Mouse (Mus musculus) ovary, adult 18-20 months (tissue): Measurements from ENCODE around the gene Zfp661.
"Not testable (repeated sequence)": the region's sequence is repeated elsewhere in the genome, so short reads cannot be mapped to it uniquely, and the experiment has no call there.

ENCODE experiments used
- DNase-seq: peaks from one replicate; pipeline ENCODE4 v3.0.0; 2022; ENCODE audit warnings: low spot score, mixed read lengths

The Zfp661 gene

GRCm38 (mm10) chr2:127586694-127587513 lies at the start of gene Zfp661, which contains the start of gene Mrps5:
Zfp661 (minus strand) TSS chr2:127587094.
Mrps5 (plus strand) TSS chr2:127587222.
- peak; percentile 59 for DNase-seq

GRCm38 (mm10) chr2:127635581-127635980 lies 48.7 kb upstream of the Zfp661 start:
- DNase-seq = no peak

- no peak for DNase-seq
Measured at GRCm38 (mm10) chr2:127632601-127633000, 45.7 kb upstream of the Zfp661 start.

- no peak for DNase-seq
Measured at GRCm38 (mm10) chr2:127627990-127628570, 41.2 kb upstream of the Zfp661 start.

GRCm38 (mm10) chr2:127627354-127627753 lies 40.5 kb upstream of the Zfp661 start:
- no peak for DNase-seq

GRCm38 (mm10) chr2:127625659-127626058 lies 38.8 kb upstream of the Zfp661 start:
- DNase-seq = no peak

GRCm38 (mm10) chr2:127624786-127625185 lies 37.9 kb upstream of the Zfp661 start:
- DNase-seq = no peak

GRCm38 (mm10) chr2:127622065-127622464 lies 35.2 kb upstream of the Zfp661 start:
- no peak for DNase-seq

- DNase-seq = no peak
Measured at GRCm38 (mm10) chr2:127619311-127619710, 32.4 kb upstream of the Zfp661 start.

- DNase-seq = no peak
Measured at GRCm38 (mm10) chr2:127612288-127612687, 25.4 kb upstream of the Zfp661 start.

- DNase-seq = no peak
Measured at GRCm38 (mm10) chr2:127611386-127611785, 24.5 kb upstream of the Zfp661 start.

GRCm38 (mm10) chr2:127608986-127609385 lies 22.1 kb upstream of the Zfp661 start:
- DNase-seq = no peak

GRCm38 (mm10) chr2:127608234-127608633 lies 21.3 kb upstream of the Zfp661 start:
- no peak for DNase-seq

GRCm38 (mm10) chr2:127605203-127605602 lies 18.3 kb upstream of the Zfp661 start:
- no peak for DNase-seq

GRCm38 (mm10) chr2:127603383-127603782 lies 16.5 kb upstream of the Zfp661 start:
- not testable (repeated sequence) for DNase-seq

- no peak for DNase-seq
Measured at GRCm38 (mm10) chr2:127590840-127591239, 3.9 kb upstream of the Zfp661 start.

- DNase-seq = no peak
Measured at GRCm38 (mm10) chr2:127590204-127590603, 3.3 kb upstream of the Zfp661 start.

- DNase-seq = no peak
Measured at GRCm38 (mm10) chr2:127588897-127589296, 2.0 kb upstream of the Zfp661 start.

- DNase-seq = no peak
Measured at GRCm38 (mm10) chr2:127587514-127587844, 585 bp upstream of the Zfp661 start.

- peak; percentile 88 for DNase-seq
Measured at GRCm38 (mm10) chr2:127584436-127584858, 2.4 kb downstream of the Zfp661 start.

- DNase-seq = no peak
Measured at GRCm38 (mm10) chr2:127573322-127573721, 13.6 kb downstream of the Zfp661 start.

- DNase-seq = peak; percentile 62
Measured at GRCm38 (mm10) chr2:127559070-127559966, 27.6 kb downstream of the Zfp661 start.
